Mouse (Mus musculus) ES-E14 (cell line): Measurements from ENCODE around the gene Fbxl19. TPM values are rescaled to one million over a fixed set of nuclear protein-coding genes. Genes with fewer than 3 reads are reported as not detected.

Source experiments
- DNase-seq: peaks from one replicate; pipeline ENCODE4 v3.0.0-alpha.2; 2013; ENCODE audit warnings: low read depth, low spot score
- H3K27ac ChIP-seq: 2 replicates; pipeline ENCODE4 v1.5.1; 2012; ENCODE audit warnings: low read depth, mild to moderate bottlenecking, low read length, moderate library complexity, mixed read lengths; ENCODE audit not compliant: poor library complexity, insufficient read depth, severe bottlenecking
- H3K36me3 ChIP-seq: 2 replicates; pipeline ENCODE4 v1.6.1; 2012; ENCODE audit warnings: mild to moderate bottlenecking, low read length, moderate library complexity, mixed read lengths; ENCODE audit not compliant: control insufficient read depth, poor library complexity, insufficient read depth, severe bottlenecking
- H3K4me1 ChIP-seq, 2 experiments: fragments of 150-350 bp in 1 of 2; sonication (generic) in 1 of 2; 2 replicates each; pipeline ENCODE4 v1.6.1; 2012; ENCODE audit warnings: low read length in 2 of 2, mild to moderate bottlenecking in 1 of 2, mixed read lengths in 1 of 2; ENCODE audit not compliant: control insufficient read depth in 2 of 2, insufficient read depth in 2 of 2, poor library complexity in 1 of 2
- H3K4me3 ChIP-seq, 2 experiments: fragments of 150-350 bp in 1 of 2; sonication (generic) in 1 of 2; 2 replicates each; pipeline ENCODE4 v1.5.1; 2012; ENCODE audit warnings: low read length in 2 of 2, low read depth in 1 of 2, mild to moderate bottlenecking in 1 of 2, mixed read lengths in 1 of 2; ENCODE audit not compliant: insufficient read depth in 1 of 2, poor library complexity in 1 of 2, severe bottlenecking in 1 of 2
- H3K9ac ChIP-seq: 2 replicates; pipeline ENCODE4 v1.6.1; 2012; ENCODE audit warnings: low read depth, mild to moderate bottlenecking, low read length, mixed read lengths; ENCODE audit not compliant: poor library complexity, insufficient read depth, severe bottlenecking
- H3K9me3 ChIP-seq: fragments of 150-350 bp; sonication (generic); 2 replicates; pipeline ENCODE4 v1.6.1; 2012; ENCODE audit warnings: low read depth, mild to moderate bottlenecking, low read length; ENCODE audit not compliant: control insufficient read depth, insufficient read depth
- CHD2 ChIP-seq: IDR thresholded peaks from 2 replicates; pipeline ENCODE4 v1.6.1; 2014; ENCODE audit warnings: mild to moderate bottlenecking, low read depth, low read length, inconsistent platforms
- HCFC1 ChIP-seq: IDR thresholded peaks from 2 replicates; pipeline ENCODE4 v1.6.1; 2012; ENCODE audit warnings: low read length, inconsistent platforms, borderline replicate concordance; ENCODE audit not compliant: insufficient read depth
- MAFK ChIP-seq: IDR thresholded peaks from 2 replicates; pipeline ENCODE4 v1.6.1; 2014; ENCODE audit warnings: mild to moderate bottlenecking, low read depth, low read length, inconsistent platforms; ENCODE audit not compliant: insufficient read depth
- ZC3H11A ChIP-seq: IDR thresholded peaks from 2 replicates; pipeline ENCODE4 v1.6.1; 2012; ENCODE audit warnings: low read depth, mild to moderate bottlenecking, inconsistent platforms, low read length, borderline replicate concordance
- ZNF384 ChIP-seq: IDR thresholded peaks from 2 replicates; pipeline ENCODE4 v1.6.1; 2012; ENCODE audit warnings: low read depth, low read length, inconsistent platforms
- in situ Hi-C, 2 experiments: fragments of 600-800 bp; cut with MboI; formaldehyde crosslinking; loops; one replicate each; pipeline ENCODE4 v1.15.1; 2025; ENCODE audit warnings: low sequenced_read_pairs in 2 of 2, inconsistent platforms in 1 of 2; ENCODE audit not compliant: unreplicated experiment in 2 of 2
- total RNA-seq: library from RNA; depleted of rRNA; stranded (reverse); fragments of 300-350 nt; gene quantifications from 2 replicates; pipeline ENCODE4 v1.2.3, GENCODE M21; 2012

Gene Fbxl19
- total RNA-seq, 1 experiment, result 86.9 TPM

GRCm38 (mm10) chr7:127763642-127764041 lies 19.3 kb downstream of the Fbxl19 start:
- TF ChIP-seq HCFC1 (no peak), MAFK (no peak), CHD2 (no peak), ZNF384 (no peak), ZC3H11A (no peak)
- Histone ChIP-seq H3K9ac (no peak overlapping the region), H3K4me1 (peaks cover 0 to 16% of the 10 kb centered on the region in 2 experiments; a peak in 2 of 4 replicates), H3K9me3 (no peaks in the 10 kb centered on the region), H3K4me3 (no peak overlapping the region), H3K27ac (no peak overlapping the region), H3K36me3 (peaks cover 40% of the 10 kb centered on the region)
- DNase-seq, result no peak
- in situ Hi-C loops, result no loop called here

- no peak for DNase-seq
- no peak for TF ChIP-seq ZC3H11A
- TF ChIP-seq ZNF384, result no peak
- no peak for TF ChIP-seq HCFC1
- no peak for TF ChIP-seq CHD2
- H3K4me3 ChIP-seq, result no peak overlapping the region
- no peaks in the 10 kb centered on the region for H3K9me3 ChIP-seq
- peaks cover 0 to 17% of the 10 kb centered on the region in 2 experiments; a peak in 2 of 4 replicates for H3K4me1 ChIP-seq
- H3K9ac ChIP-seq, result no peak overlapping the region
- H3K36me3 ChIP-seq, result peaks cover 38% of the 10 kb centered on the region
- no peak overlapping the region for H3K27ac ChIP-seq
- in situ Hi-C loops, result no loop called here
Measured at GRCm38 (mm10) chr7:127765756-127766155, 21.4 kb downstream of the Fbxl19 start.

GRCm38 (mm10) chr7:127766851-127767609 lies 22.7 kb downstream of the Fbxl19 start:
- peaks cover 30% of the 10 kb centered on the region for H3K36me3 ChIP-seq
- H3K9me3 ChIP-seq, result no peaks in the 10 kb centered on the region
- no peak for DNase-seq
- no peak for TF ChIP-seq HCFC1
- peak overlapping the region; percentile 59; the same call in 1 of the 2 replicates for H3K27ac ChIP-seq
- in situ Hi-C loops, result no loop called here
- H3K4me1 ChIP-seq, result peaks cover 0 to 17% of the 10 kb centered on the region in 2 experiments; a peak in 2 of 4 replicates
- peak overlapping the region; percentile 57 for H3K9ac ChIP-seq
- H3K4me3 ChIP-seq, result peak overlapping the region in 1 of 2 experiments; percentile 42; a peak in 2 of 4 replicates

GRCm38 (mm10) chr7:127767671-127768345 lies 23.5 kb downstream of the Fbxl19 start:
- Histone ChIP-seq H3K36me3 (peaks cover 26% of the 10 kb centered on the region), H3K9ac (peak overlapping the region; percentile 57), H3K4me1 (peaks cover 0 to 17% of the 10 kb centered on the region in 2 experiments; a peak in 2 of 4 replicates), H3K27ac (peak overlapping the region; percentile 59), H3K9me3 (no peaks in the 10 kb centered on the region), H3K4me3 (peak overlapping the region; percentile 10 to 42; a peak in 2 of 4 replicates)
- in situ Hi-C loops, result no loop called here
- no peak for TF ChIP-seq CHD2
- no peak for TF ChIP-seq HCFC1
- TF ChIP-seq ZC3H11A, result no peak
- no peak for TF ChIP-seq ZNF384
- no peak for DNase-seq
